Mouse (Mus musculus) liver, embryonic 13.5 days (tissue): ENCODE data around the gene Bhlha9. TPM values are rescaled to one million over a fixed set of nuclear protein-coding genes. Genes with fewer than 3 reads are reported as not detected.

ENCODE experiments used
- ATAC-seq: fragments of 200-750 bp; cut with Nextera tagmentation; 2 replicates; pipeline ENCODE4 v1.8.0; 2017; ENCODE audit warnings: low read depth, mild to moderate bottlenecking, moderate number of reproducible peaks, moderate library complexity
- DNase-seq: peaks from one replicate; pipeline ENCODE4 v3.0.0; 2022
- H3K27ac ChIP-seq: fragments of 300-500 bp; sonication (generic); 2 replicates; pipeline ENCODE4 v1.5.1; 2015; ENCODE audit warnings: moderate library complexity, mild to moderate bottlenecking, inconsistent platforms
- H3K27me3 ChIP-seq: fragments of 300-500 bp; sonication (generic); 2 replicates; pipeline ENCODE4 v1.6.1; 2015; ENCODE audit warnings: mild to moderate bottlenecking, inconsistent platforms
- H3K36me3 ChIP-seq: fragments of 300-500 bp; sonication (generic); 2 replicates; pipeline ENCODE4 v1.6.1; 2015; ENCODE audit warnings: mild to moderate bottlenecking, inconsistent platforms
- H3K4me1 ChIP-seq: fragments of 300-500 bp; sonication (generic); replicated peaks from 2 replicates; pipeline ENCODE4 v1.6.1; 2015; ENCODE audit warnings: inconsistent platforms
- H3K4me2 ChIP-seq: fragments of 300-500 bp; sonication (generic); 2 replicates; pipeline ENCODE4 v1.6.1; 2015; ENCODE audit warnings: inconsistent platforms, mild to moderate bottlenecking, moderate library complexity
- H3K4me3 ChIP-seq: fragments of 300-500 bp; sonication (generic); replicated peaks from 2 replicates; pipeline ENCODE4 v1.5.1; 2015; ENCODE audit warnings: mild to moderate bottlenecking, inconsistent platforms
- H3K9ac ChIP-seq: fragments of 300-500 bp; sonication (generic); 2 replicates; pipeline ENCODE4 v1.6.1; 2015; ENCODE audit warnings: mild to moderate bottlenecking, inconsistent platforms
- H3K9me3 ChIP-seq: fragments of 300-500 bp; sonication (generic); replicated peaks from 2 replicates; pipeline ENCODE4 v1.6.1; 2016; ENCODE audit warnings: inconsistent platforms
- WGBS: fragments of 180-500 bp; shearing (Covaris S2); methylation state at CpG from one replicate; pipeline ENCODE4 v1.1.7; 2015; ENCODE audit not compliant: insufficient replicate concordance; 5-methylcytosine and 5-hydroxymethylcytosine counted together
- polyA plus RNA-seq: library from polyadenylated mRNA; unstranded; fragments of >200 nt; fragmentation: Nextera tagmentation; extraction: Ambion mirVana; gene quantifications from 2 replicates; pipeline ENCODE4 v1.2.1, GENCODE M21; 2015

Gene Bhlha9
- polyA plus RNA-seq, 1 experiment from 2014 or later, result not detected

- Histone ChIP-seq H3K27ac (no peak overlapping the region), H3K4me2 (no peak overlapping the region), H3K36me3 (no peaks in the 10 kb centered on the region), H3K4me3 (no peak overlapping the region), H3K9me3 (no peaks in the 10 kb centered on the region), H3K27me3 (peaks cover 29% of the 10 kb centered on the region), H3K9ac (no peak overlapping the region), H3K4me1 (0 out of 2 replicates have a peak, but pooled peaks cover 5% of the 10 kb centered on the region)
- DNase-seq, result no peak
- no peak for ATAC-seq
- WGBS, result 35% methylated on average over 9 of the region's 9 CpGs
Measured at GRCm38 (mm10) chr11:76645036-76645435, 27.2 kb upstream of the Bhlha9 start.

GRCm38 (mm10) chr11:76645955-76646354 is 26.3 kb upstream of the Bhlha9 start:
- Histone ChIP-seq H3K9me3 (no peaks in the 10 kb centered on the region), H3K4me1 (0 out of 2 replicates have a peak, but pooled peaks cover 5% of the 10 kb centered on the region), H3K4me3 (peak overlapping the region; percentile 22; the same call in 1 of the 2 replicates), H3K27ac (no peak overlapping the region), H3K27me3 (peaks cover 29% of the 10 kb centered on the region), H3K9ac (no peak overlapping the region; the same call in 1 of the 2 replicates), H3K36me3 (no peaks in the 10 kb centered on the region), H3K4me2 (peak overlapping the region; percentile 38; the same call in 1 of the 2 replicates)
- no peak for ATAC-seq
- under 1% methylated on average over 19 of the region's 19 CpGs for WGBS
- DNase-seq, result peak; percentile 46

GRCm38 (mm10) chr11:76647062-76647461 is 25.2 kb upstream of the Bhlha9 start:
- no peak overlapping the region for H3K27ac ChIP-seq
- no peak overlapping the region for H3K4me2 ChIP-seq
- no peak for ATAC-seq
- 0 out of 2 replicates have a peak, but pooled peaks cover 5% of the 10 kb centered on the region for H3K4me1 ChIP-seq
- H3K4me3 ChIP-seq, result no peak overlapping the region
- 12% methylated on average over 7 of the region's 7 CpGs for WGBS
- peaks cover 29% of the 10 kb centered on the region for H3K27me3 ChIP-seq
- no peaks in the 10 kb centered on the region for H3K36me3 ChIP-seq
- DNase-seq, result no peak
- no peak overlapping the region for H3K9ac ChIP-seq
- H3K9me3 ChIP-seq, result no peaks in the 10 kb centered on the region

GRCm38 (mm10) chr11:76647500-76647899 is 24.8 kb upstream of the Bhlha9 start:
- Histone ChIP-seq H3K9me3 (no peaks in the 10 kb centered on the region), H3K27me3 (peaks cover 29% of the 10 kb centered on the region), H3K36me3 (no peaks in the 10 kb centered on the region), H3K27ac (no peak overlapping the region), H3K4me1 (0 out of 2 replicates have a peak, but pooled peaks cover 5% of the 10 kb centered on the region), H3K4me2 (no peak overlapping the region), H3K4me3 (no peak overlapping the region), H3K9ac (no peak overlapping the region)
- ATAC-seq, result no peak
- 3% methylated on average over 9 of the region's 9 CpGs for WGBS
- peak; percentile 47 for DNase-seq

GRCm38 (mm10) chr11:76650862-76651560 is 21.3 kb upstream of the Bhlha9 start:
- H3K4me3 ChIP-seq, result no peak overlapping the region
- H3K4me2 ChIP-seq, result no peak overlapping the region
- DNase-seq (no peak), ATAC-seq (no peak)
- peaks cover 11% of the 10 kb centered on the region for H3K27me3 ChIP-seq
- H3K9ac ChIP-seq, result no peak overlapping the region
- no peaks in the 10 kb centered on the region for H3K9me3 ChIP-seq
- no peak overlapping the region for H3K27ac ChIP-seq
- WGBS, result 45% methylated on average over 11 of the region's 14 CpGs
- no peaks in the 10 kb centered on the region for H3K36me3 ChIP-seq
- H3K4me1 ChIP-seq, result 0 out of 2 replicates have a peak, but pooled peaks cover 5% of the 10 kb centered on the region

- Histone ChIP-seq H3K9me3 (no peaks in the 10 kb centered on the region), H3K4me2 (no peak overlapping the region), H3K4me3 (no peak overlapping the region), H3K27ac (no peak overlapping the region), H3K9ac (no peak overlapping the region), H3K4me1 (no peaks in the 10 kb centered on the region), H3K27me3 (no peaks in the 10 kb centered on the region), H3K36me3 (no peaks in the 10 kb centered on the region)
- DNase-seq (no peak), ATAC-seq (no peak)
- WGBS, result 48% methylated on average over 3 of the region's 3 CpGs
Measured at GRCm38 (mm10) chr11:76652838-76653334, 19.4 kb upstream of the Bhlha9 start.

- Histone ChIP-seq H3K4me3 (no peak overlapping the region), H3K36me3 (no peaks in the 10 kb centered on the region), H3K27me3 (no peaks in the 10 kb centered on the region), H3K9ac (no peak overlapping the region), H3K9me3 (no peaks in the 10 kb centered on the region), H3K4me1 (no peaks in the 10 kb centered on the region), H3K27ac (no peak overlapping the region), H3K4me2 (peak overlapping the region; percentile 32; the same call in 1 of the 2 replicates)
- ATAC-seq (no peak), DNase-seq (no peak)
- WGBS, result 12% methylated on average over 10 of the region's 10 CpGs
Measured at GRCm38 (mm10) chr11:76655106-76655505, 17.2 kb upstream of the Bhlha9 start.

- H3K27ac ChIP-seq, result no peak overlapping the region
- DNase-seq (no peak), ATAC-seq (no peak)
- H3K9me3 ChIP-seq, result no peaks in the 10 kb centered on the region
- WGBS, result 53% methylated on average over 4 of the region's 4 CpGs
- no peaks in the 10 kb centered on the region for H3K36me3 ChIP-seq
- H3K27me3 ChIP-seq, result no peaks in the 10 kb centered on the region
- H3K4me3 ChIP-seq, result no peak overlapping the region
- 0 out of 2 replicates have a peak, but pooled peaks cover 2% of the 10 kb centered on the region for H3K4me1 ChIP-seq
- H3K4me2 ChIP-seq, result no peak overlapping the region
- no peak overlapping the region for H3K9ac ChIP-seq
Measured at GRCm38 (mm10) chr11:76657450-76657970, 14.8 kb upstream of the Bhlha9 start.

- 0 out of 2 replicates have a peak, but pooled peaks cover 2% of the 10 kb centered on the region for H3K4me1 ChIP-seq
- no peak overlapping the region for H3K4me2 ChIP-seq
- no peaks in the 10 kb centered on the region for H3K9me3 ChIP-seq
- no peak overlapping the region for H3K9ac ChIP-seq
- no peak overlapping the region for H3K27ac ChIP-seq
- no peak overlapping the region for H3K4me3 ChIP-seq
- DNase-seq, result no peak
- H3K27me3 ChIP-seq, result peaks cover 10% of the 10 kb centered on the region
- no peaks in the 10 kb centered on the region for H3K36me3 ChIP-seq
- 52% methylated on average over 14 of the region's 14 CpGs for WGBS
- ATAC-seq, result no peak
Measured at GRCm38 (mm10) chr11:76659138-76659930, 12.9 kb upstream of the Bhlha9 start.

- H3K4me2 ChIP-seq, result no peak overlapping the region
- ATAC-seq (no peak), DNase-seq (no peak)
- 0 out of 2 replicates have a peak, but pooled peaks cover 2% of the 10 kb centered on the region for H3K4me1 ChIP-seq
- no peaks in the 10 kb centered on the region for H3K9me3 ChIP-seq
- WGBS, result 47% methylated on average over 7 of the region's 7 CpGs
- no peak overlapping the region for H3K9ac ChIP-seq
- no peak overlapping the region for H3K4me3 ChIP-seq
- no peaks in the 10 kb centered on the region for H3K36me3 ChIP-seq
- no peak overlapping the region for H3K27ac ChIP-seq
- peaks cover 36% of the 10 kb centered on the region for H3K27me3 ChIP-seq
Measured at GRCm38 (mm10) chr11:76661790-76662468, 10.3 kb upstream of the Bhlha9 start.
